Mouse (Mus musculus) lung, adult 2 months (tissue): ENCODE results near the gene 4930447C04Rik. TPM values are rescaled to one million over a fixed set of nuclear protein-coding genes. Genes with fewer than 3 reads are reported as not detected.

ENCODE experiments used
- DNase-seq: peaks from one replicate; pipeline ENCODE4 v3.0.0; 2022
- H3K4me1 ChIP-seq: fragments of 200-500 bp; 2 replicates; pipeline ENCODE4 v1.6.1; 2011; ENCODE audit warnings: low read length; ENCODE audit not compliant: control insufficient read depth, insufficient read depth
- H3K4me3 ChIP-seq: fragments of 200-500 bp; replicated peaks from 2 replicates; pipeline ENCODE3; 2011; ENCODE audit warnings: low read depth, mild to moderate bottlenecking, control low read depth, low read length; ENCODE audit errors: extremely low read depth
- CTCF ChIP-seq: fragments of 200-500 bp; IDR thresholded peaks from 2 replicates; pipeline ENCODE4 v1.5.1; 2011; ENCODE audit warnings: mild to moderate bottlenecking, low read length, control low read depth; ENCODE audit not compliant: insufficient read depth
- POLR2A ChIP-seq: fragments of 200-500 bp; IDR thresholded peaks from 2 replicates; pipeline ENCODE4 v1.6.1; 2011; ENCODE audit warnings: low read depth, mild to moderate bottlenecking, control low read depth, low read length, borderline replicate concordance; ENCODE audit errors: extremely low read depth
- WGBS: fragments of 180-500 bp; shearing (Covaris S2); methylation state at CpG from one replicate; pipeline ENCODE4 v1.1.7; 2018; 5-methylcytosine and 5-hydroxymethylcytosine counted together
- polyA plus RNA-seq: library from polyadenylated mRNA; depleted of rRNA; stranded (reverse); fragments of >200 nt; gene quantifications from 2 replicates; pipeline ENCODE4 v1.2.3, GENCODE M21; 2012

The 4930447C04Rik gene
- polyA plus RNA-seq, 1 experiment: not detected

DNA sequence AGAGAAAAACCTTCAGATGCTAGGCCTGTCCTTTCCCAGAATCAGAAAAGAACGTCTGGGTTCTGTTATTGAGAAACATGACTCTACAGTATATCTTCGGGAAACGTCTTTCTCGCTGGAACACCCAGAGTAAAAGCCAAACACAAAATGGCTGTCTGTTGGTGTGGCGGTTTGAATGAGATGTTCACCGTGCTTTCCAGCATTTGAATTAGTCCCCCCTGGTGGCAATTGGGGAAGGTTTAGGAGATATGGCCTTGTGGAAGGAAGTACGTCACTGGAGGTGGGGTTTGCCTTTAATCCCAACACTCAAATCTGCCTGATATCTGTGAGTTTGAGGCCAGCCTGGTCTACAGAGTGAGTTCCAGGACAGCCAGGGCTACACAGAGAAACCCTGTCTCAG, 27.0 kb upstream of the 4930447C04Rik start:
- no peak for DNase-seq
- 83% methylated on average over 7 of the region's 7 CpGs for WGBS

GRCm38 (mm10) chr12:72962761-72963160, 22.2 kb upstream of the 4930447C04Rik start:
- DNase-seq: no peak
- 71% methylated on average over 6 of the region's 6 CpGs for whole genome bisulfite sequencing
- H3K4me1 ChIP-seq: no peaks in the 10 kb centered on the region
- no peak overlapping the region for H3K4me3 ChIP-seq
- TF ChIP-seq POLR2A: no peak
- no peak for TF ChIP-seq CTCF

More for the DNA sequence above, 27.0 kb upstream of the 4930447C04Rik start:
- no peaks in the 10 kb centered on the region for H3K4me1 ChIP-seq
- no peak overlapping the region for H3K4me3 ChIP-seq
- TF ChIP-seq CTCF (no peak), POLR2A (no peak)

GRCm38 (mm10) chr12:72958446-72958845, 17.9 kb upstream of the 4930447C04Rik start:
- no peak for TF ChIP-seq POLR2A
- TF ChIP-seq CTCF: no peak
- DNase-seq: no peak
- Histone ChIP-seq H3K4me3 (no peak overlapping the region), H3K4me1 (no peaks in the 10 kb centered on the region)
- WGBS: 93% methylated on average over 3 of the region's 3 CpGs

DNA sequence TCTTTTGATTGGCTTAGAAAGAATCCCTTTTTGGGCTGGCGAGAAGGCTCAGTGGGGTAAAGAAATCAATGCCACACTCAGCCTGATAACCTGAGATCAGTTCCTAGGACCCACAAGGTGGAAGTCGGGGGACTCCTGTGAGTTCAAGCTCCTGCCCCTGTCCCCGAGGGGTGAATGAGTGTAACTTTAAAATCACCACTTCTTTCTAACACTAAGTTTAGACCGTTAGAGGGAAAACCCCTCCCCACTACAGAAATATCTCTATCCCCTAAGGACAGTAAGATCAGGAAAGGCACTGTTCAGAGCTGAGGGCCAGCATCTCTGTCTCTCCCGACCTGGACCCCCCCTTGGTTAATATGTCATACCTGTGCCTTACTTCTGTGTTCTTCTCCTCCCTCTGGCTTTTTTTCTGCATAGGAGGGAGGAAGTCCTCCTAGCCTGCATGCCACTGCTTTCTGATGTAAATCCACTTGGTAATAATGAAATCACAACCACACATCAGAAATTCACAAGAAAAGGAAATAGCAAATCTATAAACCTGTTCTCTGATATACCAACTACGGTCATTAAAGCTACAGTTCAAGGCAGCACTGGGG, 17.4 kb upstream of the 4930447C04Rik start:
- no peaks in the 10 kb centered on the region for H3K4me1 ChIP-seq
- 61% methylated on average over 6 of the region's 6 CpGs for WGBS
- no peak for DNase-seq
- TF ChIP-seq CTCF: no peak
- no peak overlapping the region for H3K4me3 ChIP-seq

DNA sequence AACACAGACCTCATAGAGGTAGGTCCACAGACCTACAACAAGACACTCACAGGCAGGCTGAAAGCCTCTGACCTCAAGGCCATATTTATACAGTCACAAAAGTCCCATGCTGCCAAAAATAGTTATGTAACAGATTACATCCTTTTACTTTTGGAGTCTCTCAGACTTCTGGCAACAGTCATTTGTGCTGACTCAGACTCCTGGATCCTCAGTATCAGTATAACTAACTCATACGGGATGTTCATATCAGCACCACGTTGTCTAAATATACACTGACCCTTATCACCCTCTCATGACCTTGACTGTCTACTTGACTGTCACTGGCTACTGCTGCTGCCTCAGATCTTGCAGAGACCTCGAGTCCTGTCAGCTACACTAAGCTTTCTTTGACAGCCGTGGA, 14.3 kb upstream of the 4930447C04Rik start:
- TF ChIP-seq POLR2A (no peak), CTCF (no peak)
- no peaks in the 10 kb centered on the region for H3K4me1 ChIP-seq
- no peak overlapping the region for H3K4me3 ChIP-seq
- no peak for DNase-seq
- 33% methylated on average over 4 of the region's 4 CpGs for WGBS

- no peak for DNase-seq
- Histone ChIP-seq H3K4me3 (no peak overlapping the region), H3K4me1 (no peaks in the 10 kb centered on the region)
- no peak for TF ChIP-seq CTCF
- no peak for TF ChIP-seq POLR2A
- 79% methylated on average over 5 of the region's 5 CpGs for WGBS
Measured at GRCm38 (mm10) chr12:72953858-72954257, 13.3 kb upstream of the 4930447C04Rik start.

GRCm38 (mm10) chr12:72953089-72953488, 12.5 kb upstream of the 4930447C04Rik start:
- WGBS: 72% methylated on average over 5 of the region's 5 CpGs
- TF ChIP-seq CTCF (no peak), POLR2A (no peak)
- no peak overlapping the region for H3K4me3 ChIP-seq

DNA sequence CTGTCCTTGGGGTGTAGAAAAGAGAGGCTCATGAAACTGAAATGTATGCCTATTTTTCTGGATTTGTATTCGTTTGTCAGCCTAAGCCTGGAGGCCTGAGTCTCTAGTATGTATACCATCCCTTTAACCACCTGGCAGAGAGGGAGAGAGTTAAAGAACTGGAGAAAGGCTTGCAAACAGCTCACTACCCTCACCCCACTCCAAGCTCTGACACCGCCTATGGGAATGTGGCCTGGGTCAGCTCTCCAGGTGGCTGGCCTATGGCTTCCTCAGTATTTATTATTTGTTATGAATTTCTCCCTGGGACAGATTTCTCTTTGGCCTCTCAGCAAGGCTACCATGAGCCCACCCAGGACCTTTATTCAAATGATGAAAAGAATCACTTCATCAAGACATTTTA, 6.8 kb upstream of the 4930447C04Rik start:
- Histone ChIP-seq H3K4me1 (no peaks in the 10 kb centered on the region), H3K4me3 (no peak overlapping the region)
- WGBS: 27% methylated on average over 2 of the region's 2 CpGs
- no peak for TF ChIP-seq POLR2A
- TF ChIP-seq CTCF: no peak
- DNase-seq: no peak

More at GRCm38 (mm10) chr12:72953089-72953488, 12.5 kb upstream of the 4930447C04Rik start:
- no peaks in the 10 kb centered on the region for H3K4me1 ChIP-seq
- no peak for DNase-seq

DNA sequence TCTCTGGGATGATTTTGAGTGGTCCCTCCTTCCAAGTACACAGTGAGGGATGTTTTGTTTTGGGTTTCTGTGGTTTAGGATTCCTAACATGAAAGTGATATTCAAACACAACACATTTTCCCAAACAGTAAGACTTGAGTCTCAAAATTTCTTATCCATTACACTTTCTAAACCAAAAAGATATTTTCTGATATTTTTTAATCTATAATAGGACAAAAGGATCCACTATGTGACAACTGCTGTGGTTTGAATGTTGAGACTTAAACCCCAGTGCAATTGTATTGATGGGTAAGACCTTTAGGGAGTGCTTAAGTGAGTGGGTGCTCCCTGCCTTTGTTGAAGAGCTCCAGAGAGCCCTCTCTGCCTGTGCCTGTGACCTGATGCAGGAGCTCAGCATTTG, 6.2 kb upstream of the 4930447C04Rik start:
- TF ChIP-seq POLR2A (no peak), CTCF (no peak)
- DNase-seq: no peak

DNA sequence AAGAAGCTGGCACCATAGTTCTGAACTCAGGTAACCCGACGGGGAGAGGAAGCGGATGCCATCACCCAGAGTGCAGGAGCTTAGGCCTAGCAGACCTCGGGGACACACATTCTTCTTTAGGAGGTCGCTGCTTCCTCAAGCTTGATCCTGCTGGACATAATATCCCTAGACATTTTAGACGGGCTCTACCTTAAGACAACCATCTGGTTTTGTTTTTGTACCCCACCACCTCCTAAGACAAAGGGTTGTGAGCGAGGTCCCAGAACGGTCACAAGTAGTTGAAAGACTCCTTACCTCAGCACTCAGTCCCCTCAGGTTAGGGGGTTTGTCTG, 5.5 kb upstream of the 4930447C04Rik start:
- 15% methylated on average over 8 of the region's 8 CpGs for WGBS
- TF ChIP-seq POLR2A: no peak
- TF ChIP-seq CTCF: no peak
- Histone ChIP-seq H3K4me1 (no peaks in the 10 kb centered on the region), H3K4me3 (no peak overlapping the region)
- no peak for DNase-seq

More for the DNA sequence above, 6.2 kb upstream of the 4930447C04Rik start:
- no peaks in the 10 kb centered on the region for H3K4me1 ChIP-seq
- H3K4me3 ChIP-seq: no peak overlapping the region
